Mouse (Mus musculus): Measurements from ENCODE around the gene Adra2c.

Adra2c gene

GRCm38 (mm10) chr5:35278019-35278418 lies at the start of gene Adra2c:
TSS of gene Adra2c (plus strand) at chr5:35278319.
- no peak for DNase-seq

GRCm38 (mm10) chr5:35233142-35233541 lies 45.0 kb upstream of the Adra2c start:
- no peak for DNase-seq

- DNase-seq = no peak
These were observed 40.4 kb upstream of the Adra2c start for GRCm38 (mm10) chr5:35237757-35238156.

GRCm38 (mm10) chr5:35238627-35239026 lies 39.5 kb upstream of the Adra2c start:
- DNase-seq = no peak

- no peak for DNase-seq
These were observed 36.6 kb upstream of the Adra2c start for GRCm38 (mm10) chr5:35241556-35241955.

GRCm38 (mm10) chr5:35244204-35244603 lies 33.9 kb upstream of the Adra2c start:
- peak; percentile 18 for DNase-seq

GRCm38 (mm10) chr5:35245555-35246273 lies 32.4 kb upstream of the Adra2c start:
- no peak for DNase-seq

GRCm38 (mm10) chr5:35254964-35255716 lies 23.0 kb upstream of the Adra2c start:
- no peak for DNase-seq

- DNase-seq = no peak
These were observed 14.4 kb upstream of the Adra2c start for GRCm38 (mm10) chr5:35263716-35264115.

- no peak for DNase-seq
These were observed 10.6 kb upstream of the Adra2c start for GRCm38 (mm10) chr5:35267486-35267885.

GRCm38 (mm10) chr5:35275356-35275755 lies 2.8 kb upstream of the Adra2c start:
- DNase-seq = no peak

GRCm38 (mm10) chr5:35278741-35279695 lies 899 bp downstream of the Adra2c start:
- DNase-seq = peak; percentile 10

GRCm38 (mm10) chr5:35279696-35280001 lies 1.5 kb downstream of the Adra2c start:
- no peak for DNase-seq

- DNase-seq = peak; percentile 14
These were observed 2.1 kb downstream of the Adra2c start for GRCm38 (mm10) chr5:35280002-35280782.

GRCm38 (mm10) chr5:35280783-35281165 lies 2.7 kb downstream of the Adra2c start:
- no peak for DNase-seq

GRCm38 (mm10) chr5:35285281-35285680 lies 7.2 kb downstream of the Adra2c start:
- no peak for DNase-seq

GRCm38 (mm10) chr5:35286190-35286589 lies 8.1 kb downstream of the Adra2c start:
- DNase-seq = no peak

- DNase-seq = peak; percentile 36
These were observed 21.5 kb downstream of the Adra2c start for GRCm38 (mm10) chr5:35299621-35300020.

GRCm38 (mm10) chr5:35304191-35304590 lies 26.1 kb downstream of the Adra2c start:
- no peak for DNase-seq

GRCm38 (mm10) chr5:35305332-35305731 lies 27.2 kb downstream of the Adra2c start:
- DNase-seq = no peak

- no peak for DNase-seq
These were observed 28.6 kb downstream of the Adra2c start for GRCm38 (mm10) chr5:35306692-35307091.

GRCm38 (mm10) chr5:35309853-35310252 lies 31.7 kb downstream of the Adra2c start:
- peak; percentile 7 for DNase-seq
